Mouse (Mus musculus) midbrain, postnatal 0 days (tissue): Measurements from ENCODE around the gene Paxx. TPM values are rescaled to one million over a fixed set of nuclear protein-coding genes. Genes with fewer than 3 reads are reported as not detected.
"Not testable (repeated sequence)": the region's sequence is repeated elsewhere in the genome, so short reads cannot be mapped to it uniquely, and the experiment has no call there.

Source experiments
- ATAC-seq: fragments of 200-750 bp; cut with Nextera tagmentation; 2 replicates; pipeline ENCODE4 v1.8.0; 2017; ENCODE audit warnings: moderate number of reproducible peaks, mild to moderate bottlenecking, moderate TSS enrichment, moderate library complexity; ENCODE audit not compliant: low FRiP score
- DNase-seq: peaks from one replicate; pipeline ENCODE4 v3.0.0-alpha.2; 2015; ENCODE audit warnings: low spot score
- H3K27ac ChIP-seq: fragments of 300-500 bp; sonication (generic); 2 replicates; pipeline ENCODE4 v1.5.1; 2014; ENCODE audit warnings: low read depth, mild to moderate bottlenecking, low read length, mixed read lengths
- H3K27me3 ChIP-seq: fragments of 300-500 bp; sonication (generic); 2 replicates; pipeline ENCODE4 v1.6.1; 2014; ENCODE audit warnings: low read length, control low read depth, mixed read lengths; ENCODE audit not compliant: insufficient read depth
- H3K36me3 ChIP-seq: fragments of 300-500 bp; sonication (generic); 2 replicates; pipeline ENCODE4 v1.6.1; 2014; ENCODE audit warnings: low read length, control low read depth, mixed read lengths; ENCODE audit not compliant: insufficient read depth
- H3K4me1 ChIP-seq: fragments of 300-500 bp; sonication (generic); 2 replicates; pipeline ENCODE4 v1.6.1; 2014; ENCODE audit warnings: mild to moderate bottlenecking, control low read depth, antibody characterized with exemption, low read length, mixed read lengths; ENCODE audit not compliant: insufficient read depth
- H3K4me2 ChIP-seq: fragments of 300-500 bp; sonication (generic); 2 replicates; pipeline ENCODE4 v1.6.1; 2014; ENCODE audit warnings: low read depth, mild to moderate bottlenecking, low read length, mixed read lengths; ENCODE audit not compliant: poor library complexity, severe bottlenecking
- H3K4me3 ChIP-seq: fragments of 300-500 bp; sonication (generic); 2 replicates; pipeline ENCODE4 v1.5.1; 2014; ENCODE audit warnings: low read depth, mild to moderate bottlenecking, low read length, moderate library complexity
- H3K9ac ChIP-seq: fragments of 300-500 bp; sonication (generic); replicated peaks from 2 replicates; pipeline ENCODE4 v1.6.1; 2014; ENCODE audit warnings: mild to moderate bottlenecking, low read length, moderate library complexity, mixed read lengths; ENCODE audit not compliant: poor library complexity, severe bottlenecking
- H3K9me3 ChIP-seq: fragments of 300-500 bp; sonication (generic); 2 replicates; pipeline ENCODE4 v1.6.1; 2016; ENCODE audit warnings: low read length, control low read depth
- CTCF ChIP-seq: IDR thresholded peaks from 2 replicates; pipeline ENCODE4 v1.5.1; 2016; ENCODE audit warnings: antibody characterized with exemption, mild to moderate bottlenecking
- WGBS: fragments of 180-500 bp; shearing (Covaris S2); extraction: QIAGEN DNeasy Blood & Tissue Kit; methylation state at CpG from one replicate; pipeline ENCODE4 v1.1.7; 2014; 5-methylcytosine and 5-hydroxymethylcytosine counted together
- microRNA-seq: library from miRNA; unstranded; fragments of <30 nt; microRNA quantifications from one replicate; pipeline ENCODE4, GENCODE M21; 2016; ENCODE audit warnings: borderline number of aligned reads
- polyA plus RNA-seq: library from polyadenylated mRNA; unstranded; fragments of >200 nt; fragmentation: Nextera tagmentation; extraction: Ambion mirVana; gene quantifications from 2 replicates; pipeline ENCODE4 v1.2.1, GENCODE M21; 2015
- total RNA-seq: library from RNA; depleted of rRNA; stranded (reverse); fragments of >200 nt; gene quantifications from 2 replicates; pipeline ENCODE4 v1.2.3, GENCODE M21; 2014; rRNA removed

Paxx gene
- total and polyA plus RNA-seq, 2 experiments from 2014 or later, result 151 to 195 TPM

- no peak for TF ChIP-seq CTCF
- no peak within 1 kb of the TSS for H3K4me2 ChIP-seq
- no peaks in the 10 kb centered on the region for H3K27me3 ChIP-seq
- no peak for DNase-seq
- ATAC-seq, result no peak
- H3K36me3 ChIP-seq, result no peaks in the 10 kb centered on the region
- H3K9ac ChIP-seq, result no peak within 1 kb of the TSS
- no peaks in the 10 kb centered on the region for H3K4me1 ChIP-seq
- H3K27ac ChIP-seq, result no peak within 1 kb of the TSS
- H3K4me3 ChIP-seq, result no peak within 1 kb of the TSS
- no peaks in the 10 kb centered on the region for H3K9me3 ChIP-seq
- 67% methylated on average over 17 of the region's 17 CpGs for WGBS
Measured at GRCm38 (mm10) chr2:25422587-25423410, 38.1 kb downstream of the Paxx start, which contains the start of gene Fut7. TSS of gene Fut7 (plus strand) at chr2:25423267.

GRCm38 (mm10) chr2:25421896-25422295 lies 39.0 kb downstream of the Paxx start:
- Histone ChIP-seq H3K4me2 (no peak overlapping the region), H3K36me3 (no peaks in the 10 kb centered on the region), H3K9ac (no peak overlapping the region), H3K4me3 (no peak overlapping the region), H3K27me3 (no peaks in the 10 kb centered on the region), H3K27ac (no peak overlapping the region), H3K9me3 (no peaks in the 10 kb centered on the region), H3K4me1 (no peaks in the 10 kb centered on the region)
- 14% methylated on average over 3 of the region's 3 CpGs for WGBS
- ATAC-seq (peak; percentile 57; the same call in 1 of the 2 replicates), DNase-seq (peak; percentile 86)
- TF ChIP-seq CTCF, result peak; percentile 77

- 19% methylated on average over 3 of the region's 3 CpGs for WGBS
Measured at GRCm38 (mm10) chr2:25417426-25417825, 43.5 kb downstream of the Paxx start.

GRCm38 (mm10) chr2:25413436-25413835 lies 47.5 kb downstream of the Paxx start:
- H3K4me3 ChIP-seq, H3K4me2 ChIP-seq, H3K27ac ChIP-seq, H3K9ac ChIP-seq, ATAC-seq, H3K27me3 ChIP-seq, DNase-seq, H3K4me1 ChIP-seq, H3K9me3 ChIP-seq: not testable (repeated sequence)
- TF ChIP-seq CTCF, result peak; percentile 57
- peaks cover 18% of the 10 kb centered on the region for H3K36me3 ChIP-seq

More at GRCm38 (mm10) chr2:25417426-25417825, 43.5 kb downstream of the Paxx start:
- DNase-seq, result no peak
- Histone ChIP-seq H3K4me2 (no peak overlapping the region), H3K4me1 (no peaks in the 10 kb centered on the region), H3K27ac (no peak overlapping the region), H3K36me3 (no peaks in the 10 kb centered on the region), H3K27me3 (no peaks in the 10 kb centered on the region), H3K4me3 (no peak overlapping the region), H3K9ac (no peak overlapping the region), H3K9me3 (no peaks in the 10 kb centered on the region)
- TF ChIP-seq CTCF, result no peak
- ATAC-seq, result no peak

- Histone ChIP-seq H3K4me3 (no peak overlapping the region), H3K27me3 (no peaks in the 10 kb centered on the region), H3K9me3 (no peaks in the 10 kb centered on the region), H3K9ac (no peak overlapping the region), H3K4me1 (peaks cover 6% of the 10 kb centered on the region), H3K36me3 (peaks cover 30% of the 10 kb centered on the region), H3K27ac (no peak overlapping the region), H3K4me2 (no peak overlapping the region)
- DNase-seq (no peak), ATAC-seq (no peak)
- no peak for TF ChIP-seq CTCF
- WGBS, result 90% methylated on average over 10 of the region's 10 CpGs
Measured at GRCm38 (mm10) chr2:25408908-25409307, 52.0 kb downstream of the Paxx start.

Small RNAs within 50 kb of the gene (microRNA-seq; reads per million reads assigned to microRNA genes)
- gene Mir3087, result 2.3 reads per million

Other genes starting within 250 kb of the Paxx start
Only the 30 nearest of the 44 such genes appear.
- gene Tprn, start 198.5 kb downstream of the Paxx start, total RNA-seq, result 23.7 and 45.5 TPM in 2 replicates
- 17.8 and 18.1 TPM in 2 replicates for gene Tprn, start 198.5 kb downstream of the Paxx start, polyA plus RNA-seq
- gene Ssna1, start 188.7 kb downstream of the Paxx start, total RNA-seq, result 71.7 and 83.9 TPM in 2 replicates
- 158 and 172 TPM in 2 replicates for gene Ssna1, start 188.7 kb downstream of the Paxx start, polyA plus RNA-seq
- 35.0 and 39.3 TPM in 2 replicates for gene Anapc2, start 188.6 kb downstream of the Paxx start, total RNA-seq
- gene Anapc2, start 188.6 kb downstream of the Paxx start, polyA plus RNA-seq, result 103 and 107 TPM in 2 replicates
- gene Tmem210, start 172.9 kb downstream of the Paxx start, total RNA-seq, result not detected in 2 replicates
- not detected in 2 replicates for gene Tmem210, start 172.9 kb downstream of the Paxx start, polyA plus RNA-seq
- not detected in 2 replicates for gene Lrrc26, start 171.2 kb downstream of the Paxx start, total RNA-seq
- gene Lrrc26, start 171.2 kb downstream of the Paxx start, polyA plus RNA-seq, result 0.23 and 0.26 TPM in 2 replicates
- 120 and 146 TPM in 2 replicates for gene Grin1, start 141.9 kb downstream of the Paxx start, total RNA-seq
- 71.5 and 72.3 TPM in 2 replicates for gene Grin1, start 141.9 kb downstream of the Paxx start, polyA plus RNA-seq
- 58.9 and 60.0 TPM in 2 replicates for gene Man1b1, start 128.8 kb downstream of the Paxx start, total RNA-seq
- 42.2 and 53.1 TPM in 2 replicates for gene Man1b1, start 128.8 kb downstream of the Paxx start, polyA plus RNA-seq
- 14.9 and 20.3 TPM in 2 replicates for gene Dpp7, start 104.7 kb downstream of the Paxx start, total RNA-seq
- 22.7 and 26.2 TPM in 2 replicates for gene Dpp7, start 104.7 kb downstream of the Paxx start, polyA plus RNA-seq
- gene Uap1l1, start 95.4 kb downstream of the Paxx start, total RNA-seq, result 7.9 and 9.9 TPM in 2 replicates
- gene Uap1l1, start 95.4 kb downstream of the Paxx start, polyA plus RNA-seq, result 11.7 and 14.1 TPM in 2 replicates
- 18.9 and 21.6 TPM in 2 replicates for gene Sapcd2, start 88.8 kb downstream of the Paxx start, total RNA-seq
- gene Sapcd2, start 88.8 kb downstream of the Paxx start, polyA plus RNA-seq, result 12.7 and 13.4 TPM in 2 replicates
- 4.2 and 4.4 TPM in 2 replicates for gene Entpd2, start 65.2 kb downstream of the Paxx start, total RNA-seq
- gene Entpd2, start 65.2 kb downstream of the Paxx start, polyA plus RNA-seq, result 10.4 and 10.6 TPM in 2 replicates
- gene Npdc1, start 61.7 kb downstream of the Paxx start, total RNA-seq, result 199 and 234 TPM in 2 replicates
- 470 and 481 TPM in 2 replicates for gene Npdc1, start 61.7 kb downstream of the Paxx start, polyA plus RNA-seq
- gene Fut7, start 37.8 kb downstream of the Paxx start, total RNA-seq, result 0.42 and 1.6 TPM in 2 replicates
- 0.22 and 0.23 TPM in 2 replicates for gene Fut7, start 37.8 kb downstream of the Paxx start, polyA plus RNA-seq
- gene Abca2, start 32.4 kb downstream of the Paxx start, total RNA-seq, result 79.8 and 84.3 TPM in 2 replicates
- gene Abca2, start 32.4 kb downstream of the Paxx start, polyA plus RNA-seq, result 13.5 and 14.5 TPM in 2 replicates
- 0.61 and 0.66 TPM in 2 replicates for gene Clic3, start 4.3 kb downstream of the Paxx start, total RNA-seq
- gene Clic3, start 4.3 kb downstream of the Paxx start, polyA plus RNA-seq, result 2.0 and 2.4 TPM in 2 replicates
- gene Ptgds, start 9.0 kb upstream of the Paxx start, total RNA-seq, result 2,128 and 2,726 TPM in 2 replicates
- gene Ptgds, start 9.0 kb upstream of the Paxx start, polyA plus RNA-seq, result 2,827 and 3,075 TPM in 2 replicates
- not detected in 2 replicates for gene Lcn12, start 32.8 kb upstream of the Paxx start, total RNA-seq
- not detected in 2 replicates for gene Lcn12, start 32.8 kb upstream of the Paxx start, polyA plus RNA-seq
- gene Fbxw5, start 39.7 kb upstream of the Paxx start, total RNA-seq, result 131 and 148 TPM in 2 replicates
- 106 and 113 TPM in 2 replicates for gene Fbxw5, start 39.7 kb upstream of the Paxx start, polyA plus RNA-seq
- gene C8g, start 40.6 kb upstream of the Paxx start, total RNA-seq, result 2.7 and 4.4 TPM in 2 replicates
- gene C8g, start 40.6 kb upstream of the Paxx start, polyA plus RNA-seq, result 6.8 TPM in 2 replicates
- gene Traf2, start 85.8 kb upstream of the Paxx start, total RNA-seq, result 5.5 and 7.6 TPM in 2 replicates
- gene Traf2, start 85.8 kb upstream of the Paxx start, polyA plus RNA-seq, result 7.0 and 9.3 TPM in 2 replicates
- gene Edf1, start 96.8 kb upstream of the Paxx start, total RNA-seq, result 187 and 196 TPM in 2 replicates
- gene Edf1, start 96.8 kb upstream of the Paxx start, polyA plus RNA-seq, result 389 and 392 TPM in 2 replicates
- gene Mamdc4, start 113.8 kb upstream of the Paxx start, total RNA-seq, result 1.7 and 1.9 TPM in 2 replicates
- gene Mamdc4, start 113.8 kb upstream of the Paxx start, polyA plus RNA-seq, result 0.32 TPM in 2 replicates
- 37.9 and 39.8 TPM in 2 replicates for gene Phpt1, start 114.1 kb upstream of the Paxx start, total RNA-seq
- gene Phpt1, start 114.1 kb upstream of the Paxx start, polyA plus RNA-seq, result 192 and 209 TPM in 2 replicates
- 23.1 and 30.9 TPM in 2 replicates for gene Ajm1, start 120.7 kb upstream of the Paxx start, total RNA-seq
- 19.2 and 22.1 TPM in 2 replicates for gene Ajm1, start 120.7 kb upstream of the Paxx start, polyA plus RNA-seq
- gene Rabl6, start 147.4 kb upstream of the Paxx start, total RNA-seq, result 66.8 and 98.0 TPM in 2 replicates
- gene Rabl6, start 147.4 kb upstream of the Paxx start, polyA plus RNA-seq, result 56.7 and 61.2 TPM in 2 replicates
- gene Ccdc183, start 156.6 kb upstream of the Paxx start, total RNA-seq, result not detected in 2 replicates
- gene Ccdc183, start 156.6 kb upstream of the Paxx start, polyA plus RNA-seq, result 0.26 and 0.36 TPM in 2 replicates
- gene Tmem141, start 160.9 kb upstream of the Paxx start, total RNA-seq, result 45.7 and 54.6 TPM in 2 replicates
- 58.3 and 67.9 TPM in 2 replicates for gene Tmem141, start 160.9 kb upstream of the Paxx start, polyA plus RNA-seq
- gene Fcna, start 166.9 kb upstream of the Paxx start, total RNA-seq, result 5.7 and 7.2 TPM in 2 replicates
- gene Fcna, start 166.9 kb upstream of the Paxx start, polyA plus RNA-seq, result 5.1 and 5.3 TPM in 2 replicates
- gene Lcn8, start 192.0 kb upstream of the Paxx start, total RNA-seq, result not detected in 2 replicates
- gene Lcn8, start 192.0 kb upstream of the Paxx start, polyA plus RNA-seq, result not detected in 2 replicates
- gene Lcn5, start 196.9 kb upstream of the Paxx start, total RNA-seq, result not detected in 2 replicates
- not detected in 2 replicates for gene Lcn5, start 196.9 kb upstream of the Paxx start, polyA plus RNA-seq